Mouse (Mus musculus) MEL (cell line): ENCODE results near the gene Enho. TPM values are rescaled to one million over a fixed set of nuclear protein-coding genes. Genes with fewer than 3 reads are reported as not detected.

ENCODE experiments used
- DNase-seq: peaks from one replicate; pipeline ENCODE4 v3.0.0; 2011; ENCODE audit warnings: low read depth, low spot score
- H3K27ac ChIP-seq: 2 replicates; pipeline ENCODE4 v1.5.1; 2012; ENCODE audit warnings: low read depth, mild to moderate bottlenecking, control low read depth, low read length, moderate library complexity; ENCODE audit not compliant: control insufficient read depth
- H3K27me3 ChIP-seq, 2 experiments: fragments of 150-350 bp in 1 of 2; sonication (generic) in 1 of 2; 2 replicates each; pipeline ENCODE4 v1.6.1; 2012; ENCODE audit warnings: low read length in 2 of 2, mild to moderate bottlenecking in 2 of 2, improper control_type of control experiment in 1 of 2, moderate library complexity in 1 of 2; ENCODE audit not compliant: insufficient read depth in 2 of 2, control insufficient read depth in 1 of 2
- H3K36me3 ChIP-seq, 2 experiments: 2 replicates each; pipeline ENCODE4 v1.6.1; 2012 to 2014; ENCODE audit warnings: low read length in 2 of 2, improper control_type of control experiment in 1 of 2, inconsistent platforms in 1 of 2, mild to moderate bottlenecking in 1 of 2; ENCODE audit not compliant: insufficient read depth in 2 of 2, control insufficient read depth in 1 of 2
- H3K4me1 ChIP-seq, 2 experiments: fragments of 150-350 bp in 1 of 2; sonication (generic) in 1 of 2; 2 replicates each; pipeline ENCODE4 v1.6.1; 2012; ENCODE audit warnings: low read length in 2 of 2, improper control_type of control experiment in 1 of 2, mild to moderate bottlenecking in 1 of 2; ENCODE audit not compliant: insufficient read depth in 2 of 2, control insufficient read depth in 1 of 2
- H3K4me3 ChIP-seq, 2 experiments: fragments of 150-350 bp in 1 of 2; sonication (generic) in 1 of 2; 2 replicates each; pipeline ENCODE4 v1.5.1; 2012; ENCODE audit warnings: low read depth in 2 of 2, low read length in 2 of 2, mild to moderate bottlenecking in 2 of 2, moderate library complexity in 2 of 2, control low read depth in 1 of 2, improper control_type of control experiment in 1 of 2; ENCODE audit not compliant: control insufficient read depth in 1 of 2, insufficient read depth in 1 of 2
- H3K79me2 ChIP-seq: 2 replicates; pipeline ENCODE4 v1.6.1; 2012; ENCODE audit warnings: mild to moderate bottlenecking, low read length, moderate library complexity; ENCODE audit not compliant: control insufficient read depth, poor library complexity, insufficient read depth
- H3K9ac ChIP-seq: 2 replicates; pipeline ENCODE4 v1.6.1; 2012; ENCODE audit warnings: low read depth, mild to moderate bottlenecking, control low read depth, low read length, moderate library complexity; ENCODE audit not compliant: control insufficient read depth, poor library complexity, severe bottlenecking
- H3K9me3 ChIP-seq: fragments of 150-350 bp; sonication (generic); replicated peaks from 2 replicates; pipeline ENCODE4 v1.6.1; 2012; ENCODE audit warnings: mild to moderate bottlenecking, low read length, improper control_type of control experiment, moderate library complexity; ENCODE audit not compliant: insufficient read depth
- CHD1 ChIP-seq: IDR thresholded peaks from 2 replicates; pipeline ENCODE4 v1.6.1; 2012; ENCODE audit warnings: low read depth, mild to moderate bottlenecking, inconsistent platforms, low read length, improper control_type of control experiment
- CHD2 ChIP-seq: IDR thresholded peaks from 2 replicates; pipeline ENCODE4 v1.6.1; 2011; ENCODE audit warnings: low read length, improper control_type of control experiment
- CTCF ChIP-seq, 3 experiments: IDR thresholded peaks in 2 of 3; conservative IDR thresholded peaks in 1 of 3; 2 replicates each; pipeline ENCODE4 v1.5.1; 2011 to 2012; ENCODE audit warnings: low read length in 3 of 3, low read depth in 2 of 3, mild to moderate bottlenecking in 2 of 3, improper control_type of control experiment in 1 of 3, inconsistent platforms in 1 of 3, mixed read lengths in 1 of 3, moderate library complexity in 1 of 3; ENCODE audit not compliant: control insufficient read depth in 1 of 3, insufficient read depth in 1 of 3, poor library complexity in 1 of 3, severe bottlenecking in 1 of 3
- ELF1 ChIP-seq: IDR thresholded peaks from 2 replicates; pipeline ENCODE4 v1.6.1; 2014; ENCODE audit warnings: low read depth, mild to moderate bottlenecking, inconsistent platforms, low read length, improper control_type of control experiment, moderate library complexity
- EP300 ChIP-seq, 2 experiments: IDR thresholded peaks; 2 replicates each; pipeline ENCODE4 v1.6.1; 2011; ENCODE audit warnings: improper control_type of control experiment in 2 of 2, low read length in 2 of 2, low read depth in 1 of 2, mild to moderate bottlenecking in 1 of 2
- GABPA ChIP-seq: IDR thresholded peaks from 2 replicates; pipeline ENCODE4 v1.6.1; 2012; ENCODE audit warnings: low read depth, mild to moderate bottlenecking, inconsistent platforms, low read length, improper control_type of control experiment, moderate library complexity
- KAT2A ChIP-seq: conservative IDR thresholded peaks from 2 replicates; pipeline ENCODE4 v1.6.1; 2012; ENCODE audit warnings: low read depth, low read length, improper control_type of control experiment, inconsistent platforms
- MAX ChIP-seq: IDR thresholded peaks from 2 replicates; pipeline ENCODE4 v1.6.1; 2011; ENCODE audit warnings: low read length, improper control_type of control experiment
- MAZ ChIP-seq: IDR thresholded peaks from 2 replicates; pipeline ENCODE4 v1.6.1; 2012; ENCODE audit warnings: low read depth, mild to moderate bottlenecking, inconsistent platforms, low read length, improper control_type of control experiment
- MEF2A ChIP-seq: IDR thresholded peaks from 2 replicates; pipeline ENCODE4 v1.6.1; 2014; ENCODE audit warnings: low read depth, mild to moderate bottlenecking, inconsistent platforms, low read length, improper control_type of control experiment; ENCODE audit not compliant: poor library complexity, insufficient replicate concordance, severe bottlenecking; ENCODE audit errors: extremely low read depth
- MXI1 ChIP-seq: IDR thresholded peaks from 2 replicates; pipeline ENCODE4 v1.6.1; 2011; ENCODE audit warnings: mild to moderate bottlenecking, low read depth, low read length, improper control_type of control experiment
- NRF1 ChIP-seq: IDR thresholded peaks from 2 replicates; pipeline ENCODE4 v1.6.1; 2014; ENCODE audit warnings: low read depth, mild to moderate bottlenecking, inconsistent platforms, low read length, improper control_type of control experiment, moderate library complexity; ENCODE audit not compliant: poor library complexity, insufficient read depth, severe bottlenecking
- POLR2A ChIP-seq, 2 experiments: IDR thresholded peaks; 2 replicates each; pipeline ENCODE4 v1.6.1; 2011 to 2012; ENCODE audit warnings: low read length in 2 of 2, mild to moderate bottlenecking in 2 of 2, control low read depth in 1 of 2, improper control_type of control experiment in 1 of 2, low read depth in 1 of 2, moderate library complexity in 1 of 2; ENCODE audit not compliant: control insufficient read depth in 1 of 2, insufficient read depth in 1 of 2, poor library complexity in 1 of 2
- SIN3A ChIP-seq: IDR thresholded peaks from 2 replicates; pipeline ENCODE4 v1.6.1; 2012; ENCODE audit warnings: low read length, improper control_type of control experiment, inconsistent platforms
- TAL1 ChIP-seq: IDR thresholded peaks from 2 replicates; pipeline ENCODE4 v1.6.1; 2012; ENCODE audit warnings: mild to moderate bottlenecking, inconsistent platforms, low read length, moderate library complexity, mixed read lengths
- TBP ChIP-seq: IDR thresholded peaks from 2 replicates; pipeline ENCODE4 v1.8.0; 2011; ENCODE audit warnings: low read depth, low read length, improper control_type of control experiment
- TCF12 ChIP-seq: IDR thresholded peaks from 2 replicates; pipeline ENCODE4 v1.6.1; 2014; ENCODE audit warnings: low read depth, mild to moderate bottlenecking, inconsistent platforms, low read length, improper control_type of control experiment, moderate library complexity
- polyA plus RNA-seq, 2 experiments: library from polyadenylated mRNA; stranded (reverse) in 1 of 2; unstranded in 1 of 2; fragments of >175 nt in 1 of 2; fragments of >200 nt in 1 of 2; gene quantifications; 2 replicates each; pipeline versions ENCODE4 v1.2.1 to v1.2.4; 2012; ENCODE audit warnings: low replicate concordance in 2 of 2, low read depth in 1 of 2; ENCODE audit not compliant: insufficient read length in 2 of 2, insufficient read depth in 1 of 2, missing spikeins in 1 of 2
- total RNA-seq: library from RNA; depleted of rRNA; stranded (reverse); fragments of 300-350 nt; gene quantifications from 2 replicates; pipeline ENCODE4 v1.2.3, GENCODE M21; 2012

Gene Enho
- total and polyA plus RNA-seq, 3 experiments = 0.19 to 0.40 TPM; not detected in 1

DNA sequence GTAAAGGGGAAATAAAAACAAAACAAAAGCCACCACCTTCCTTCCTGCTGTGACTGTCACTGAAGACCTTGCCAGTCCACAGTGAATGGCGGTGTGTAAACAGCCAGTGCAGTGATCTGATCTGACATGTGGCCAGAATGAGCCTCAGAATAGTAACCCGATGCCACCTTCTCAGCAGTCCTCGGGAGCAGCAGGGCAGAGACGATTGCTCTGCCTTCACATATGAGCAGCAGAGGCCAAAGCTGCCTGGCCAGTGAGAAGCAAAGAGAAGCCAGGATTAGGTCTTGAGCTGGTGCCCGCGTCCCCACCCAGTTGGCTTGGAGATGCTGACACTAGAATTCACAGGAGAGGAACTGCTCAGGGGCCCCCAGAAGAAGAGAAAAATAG lies 29.5 kb downstream of the Enho start:
- Histone ChIP-seq H3K9me3 (no peaks in the 10 kb centered on the region), H3K27me3 (peaks cover 2 to 3% of the 10 kb centered on the region in 2 experiments; a peak in 1 of 4 replicates), H3K79me2 (no peaks in the 10 kb centered on the region), H3K4me1 (no peaks in the 10 kb centered on the region), H3K27ac (no peak overlapping the region), H3K9ac (no peak overlapping the region), H3K4me3 (no peak overlapping the region), H3K36me3 (no peaks in the 10 kb centered on the region)
- peak; percentile 9 for DNase-seq
- TF ChIP-seq MAZ (no peak), KAT2A (no peak), MXI1 (no peak), MEF2A (no peak), NRF1 (no peak), POLR2A (IDR thresholded peaks at IDR 0.05; ENCODE audit: control insufficient read depth in 1 of 2, insufficient read depth in 1 of 2, low read depth in 1 of 2, low read length in 2 of 2, poor library complexity in 1 of 2) (no peak), TBP (no peak), CHD1 (no peak), TAL1 (no peak), CHD2 (no peak)

DNA sequence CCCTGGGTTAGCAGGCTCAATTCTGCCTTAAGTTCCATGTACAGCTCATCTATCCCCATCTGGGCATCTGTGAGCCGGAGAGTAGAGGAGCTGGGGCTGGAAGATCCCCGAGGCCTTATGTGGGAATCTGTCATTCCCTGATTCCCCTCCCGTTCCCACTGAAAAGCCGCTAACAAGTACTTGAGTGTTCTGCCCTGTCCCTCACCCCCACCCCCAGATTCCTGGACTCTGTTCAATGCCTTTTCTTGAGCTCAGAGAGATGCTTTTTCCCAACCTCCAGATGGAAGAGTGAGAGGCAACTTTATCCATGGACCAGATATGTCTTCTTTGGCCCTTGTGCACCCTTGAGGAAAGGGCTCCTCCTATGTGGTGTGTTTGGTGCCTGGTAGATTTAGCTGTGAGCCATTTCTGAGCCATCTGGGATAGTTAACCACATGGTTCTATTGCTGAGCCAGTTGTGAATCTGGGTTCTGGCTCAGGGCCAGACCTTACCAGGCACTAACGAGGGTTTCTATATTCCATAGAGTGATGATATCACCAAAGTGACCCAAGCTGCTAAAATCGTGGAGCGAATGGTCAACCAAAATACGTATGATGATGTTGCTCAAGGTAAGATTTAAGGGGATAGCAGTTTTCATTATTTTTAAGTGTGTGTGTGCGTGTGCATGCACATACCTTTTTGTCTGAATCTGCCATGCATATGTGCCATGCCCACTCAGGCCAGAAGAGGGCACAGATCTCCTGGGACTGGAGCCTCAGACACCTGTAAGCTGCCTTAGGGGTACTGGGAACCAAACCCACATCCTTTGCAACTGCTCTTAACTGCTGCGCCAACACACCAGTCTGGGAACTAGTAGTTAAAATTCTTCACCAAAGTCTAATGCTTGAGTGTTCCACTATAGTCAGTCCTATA lies 30.2 kb downstream of the Enho start:
- Histone ChIP-seq H3K36me3 (no peaks in the 10 kb centered on the region), H3K9ac (no peak overlapping the region), H3K27ac (no peak overlapping the region), H3K4me3 (no peak overlapping the region)
- TF ChIP-seq GABPA (no peak), CTCF (IDR thresholded peaks at IDR 0.05 in 2 of 3, conservative IDR thresholded peaks at IDR 0.05 in 1 of 3; ENCODE audit: control insufficient read depth in 1 of 3, insufficient read depth in 1 of 3, low read depth in 2 of 3, low read length in 3 of 3, poor library complexity in 1 of 3, severe bottlenecking in 1 of 3) (peak in 2 of 3 experiments; percentile 15 to 29; a peak in 2 of 6 replicates)
- TF ChIP-seq, all 39 proteins: peak for 1
- Histone ChIP-seq H3K9me3 (no peaks in the 10 kb centered on the region), H3K4me1 (no peaks in the 10 kb centered on the region), H3K27me3 (peaks cover 2 to 3% of the 10 kb centered on the region in 2 experiments; a peak in 1 of 4 replicates), H3K79me2 (no peaks in the 10 kb centered on the region)
- DNase-seq = peak; percentile 9

DNA sequence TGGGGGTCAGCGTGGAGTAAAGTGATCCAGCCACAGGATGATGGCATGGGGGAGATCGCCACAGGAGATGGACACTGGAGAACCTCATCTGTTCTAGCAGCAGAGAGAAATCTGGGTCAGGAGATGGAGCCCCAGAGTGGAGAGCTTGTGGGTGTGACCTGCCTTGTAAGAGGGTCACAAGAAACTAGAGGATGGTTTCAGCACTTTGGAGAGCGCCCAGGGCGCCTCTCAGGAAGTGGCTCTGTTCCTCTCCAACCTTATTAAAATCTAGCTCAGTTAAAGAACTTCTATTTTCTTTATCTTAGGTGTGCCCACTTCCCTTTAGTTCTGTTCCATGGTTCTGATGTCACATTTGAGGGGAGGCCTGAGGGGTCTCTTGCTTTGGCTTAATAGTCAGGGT lies 33.3 kb downstream of the Enho start:
- 0 out of 2 replicates have a peak, but pooled peaks have one; percentile 34 for TF ChIP-seq ELF1
- no peak for TF ChIP-seq POLR2A (IDR thresholded peaks at IDR 0.05; ENCODE audit: control insufficient read depth in 1 of 2, insufficient read depth in 1 of 2, low read depth in 1 of 2, low read length in 2 of 2, poor library complexity in 1 of 2)
- TF ChIP-seq TBP = no peak
- peak in 1 of 2 experiments; percentile 35; a peak in 2 of 4 replicates for TF ChIP-seq EP300 (IDR thresholded peaks at IDR 0.05; ENCODE audit: low read depth in 1 of 2, low read length in 2 of 2)
- no peak for TF ChIP-seq MAX
- peak; percentile 80 for TF ChIP-seq SIN3A
- TF ChIP-seq TCF12 = no peak
- no peaks in the 10 kb centered on the region for H3K9me3 ChIP-seq
- H3K27ac ChIP-seq = no peak overlapping the region
- no peak overlapping the region for H3K9ac ChIP-seq
- 0 out of 4 replicates have a peak, but pooled peaks cover 0 to 3% of the 10 kb centered on the region in 2 experiments for H3K4me1 ChIP-seq
- no peak overlapping the region for H3K4me3 ChIP-seq
- DNase-seq = peak; percentile 84
- no peaks in the 10 kb centered on the region for H3K79me2 ChIP-seq
- no peaks in the 10 kb centered on the region for H3K36me3 ChIP-seq
- H3K27me3 ChIP-seq = no peaks in the 10 kb centered on the region
